Mouse (Mus musculus): Measurements from ENCODE around the gene Map3k5. TPM values are rescaled to one million over a fixed set of nuclear protein-coding genes. Genes with fewer than 3 reads are reported as not detected.

Gene Map3k5
- total and polyA plus RNA-seq, 3 experiments, result 2.8 to 36.9 (median 19.9) TPM

DNA sequence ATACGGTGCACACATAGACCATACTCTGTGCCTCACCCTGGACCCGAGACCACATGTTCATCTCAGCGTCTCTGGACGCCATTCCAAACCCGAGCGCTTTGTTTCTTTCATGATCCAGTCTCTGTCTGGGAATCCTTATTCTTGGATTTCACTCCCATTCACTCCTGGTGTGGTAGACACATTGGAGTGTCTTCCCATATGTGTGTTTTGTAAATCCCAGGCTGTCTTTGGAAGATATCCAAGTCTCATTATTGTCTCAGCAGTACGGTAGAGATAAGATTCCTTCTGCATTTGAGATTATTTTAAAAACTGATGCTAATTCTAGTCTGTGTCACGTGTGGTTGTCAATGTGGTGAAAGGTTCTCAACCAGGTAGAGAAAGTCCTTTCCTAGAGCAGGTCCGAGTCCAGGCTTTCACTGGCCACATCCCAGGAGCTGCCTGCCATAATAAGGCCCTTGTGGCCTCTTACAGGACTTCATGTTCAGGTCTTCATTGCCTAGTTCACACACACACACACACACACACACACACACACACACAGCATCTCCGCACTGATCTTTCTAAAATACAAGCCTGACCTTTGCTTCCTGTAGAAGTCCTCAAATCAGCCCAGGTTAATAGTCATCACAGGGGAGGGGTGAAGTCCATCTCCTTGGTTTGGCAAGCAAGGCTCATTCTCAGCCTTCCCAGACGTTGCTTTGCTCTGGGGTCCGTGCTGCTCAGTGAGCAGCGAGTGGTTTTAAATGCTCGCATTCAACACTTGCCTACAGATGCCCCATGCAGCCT, 122.8 kb downstream of the Map3k5 start:
- DNase-seq, result no peak

DNA sequence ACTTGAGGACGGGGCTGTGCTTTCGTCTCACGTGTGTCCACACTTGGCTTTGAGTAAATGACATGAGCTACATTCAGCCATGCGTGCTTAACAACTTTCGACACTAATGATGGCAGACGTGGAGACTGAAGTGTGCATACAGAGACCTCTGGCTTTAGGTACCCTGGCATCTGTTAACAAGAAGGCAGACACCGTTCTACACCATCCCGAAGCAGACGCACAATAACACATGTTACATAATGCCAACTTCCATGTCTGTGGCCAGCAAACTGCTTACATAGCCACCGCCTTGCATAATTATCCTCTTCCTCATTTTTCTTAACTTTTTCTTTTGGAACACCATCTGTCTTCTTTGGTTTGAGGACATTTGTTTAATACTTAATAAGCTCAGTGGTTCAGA, 123.8 kb downstream of the Map3k5 start:
- no peak for DNase-seq

- no peak for DNase-seq
Measured at GRCm38 (mm10) chr10:20058841-20059240, 124.6 kb downstream of the Map3k5 start.

- no peak for DNase-seq
Measured at GRCm38 (mm10) chr10:20060320-20060970, 126.2 kb downstream of the Map3k5 start.

GRCm38 (mm10) chr10:20064556-20065207, 130.4 kb downstream of the Map3k5 start:
- DNase-seq, result peak; percentile 79

DNA sequence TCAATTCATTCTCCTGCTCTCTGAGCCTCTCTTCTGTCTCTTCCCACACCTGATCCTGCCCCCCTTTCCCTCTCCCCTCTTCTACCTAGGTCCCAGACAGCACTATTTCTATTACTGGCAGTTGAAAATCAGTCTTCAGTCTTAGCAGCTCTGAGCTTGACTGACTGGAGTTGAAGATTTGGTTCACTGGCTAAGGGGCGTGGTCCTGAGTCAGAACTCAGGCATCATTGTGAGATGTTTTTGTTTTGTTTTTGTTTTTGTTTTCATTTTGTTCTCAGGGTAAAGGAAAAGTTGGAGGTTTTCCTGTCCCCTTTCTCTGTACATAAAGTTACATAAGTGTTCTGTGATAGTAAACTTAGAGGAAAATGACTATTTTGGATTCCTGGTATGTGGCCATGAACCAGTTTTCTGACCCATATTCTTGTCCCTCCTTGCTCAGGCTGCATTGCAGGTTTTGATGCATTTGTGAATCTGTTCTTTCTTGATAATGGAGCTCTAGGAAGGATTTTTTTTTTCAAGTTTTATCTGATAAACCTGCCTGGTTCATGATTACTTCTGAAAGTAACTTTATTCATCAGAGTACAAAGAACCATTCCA, 131.9 kb downstream of the Map3k5 start:
- no peak for DNase-seq

GRCm38 (mm10) chr10:20069771-20070460, 135.6 kb downstream of the Map3k5 start:
- DNase-seq, result no peak

DNA sequence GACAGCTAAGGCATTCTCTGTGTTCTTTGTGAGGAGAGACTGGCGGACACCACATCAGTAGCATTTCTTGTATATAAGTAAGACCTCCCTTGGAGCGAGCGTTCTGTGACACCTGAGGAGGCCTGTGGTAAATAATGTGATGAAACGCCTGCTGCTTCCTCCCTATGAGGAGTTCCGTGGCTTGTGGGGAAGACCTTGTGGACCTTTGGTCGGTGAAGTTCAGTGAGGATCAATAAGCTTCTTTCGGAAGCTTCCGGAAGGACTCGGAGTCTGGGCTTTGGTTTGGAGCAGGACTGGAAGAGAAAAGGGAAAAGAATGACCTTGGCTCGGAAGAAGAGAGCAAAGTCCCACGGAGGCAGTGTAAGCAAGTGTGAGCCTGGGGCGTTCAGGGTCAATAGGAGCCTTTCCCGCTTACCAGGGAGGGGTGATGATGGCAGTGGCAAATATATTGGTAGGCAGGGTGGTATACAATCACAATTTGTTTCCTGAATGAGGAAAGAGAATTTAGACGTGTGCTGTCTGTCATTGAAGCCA, 136.4 kb downstream of the Map3k5 start:
- no peak for DNase-seq

GRCm38 (mm10) chr10:20071716-20072115, 137.4 kb downstream of the Map3k5 start:
- no peak for DNase-seq

GRCm38 (mm10) chr10:20073236-20073893, 139.1 kb downstream of the Map3k5 start:
- peak; percentile 82 for DNase-seq

DNA sequence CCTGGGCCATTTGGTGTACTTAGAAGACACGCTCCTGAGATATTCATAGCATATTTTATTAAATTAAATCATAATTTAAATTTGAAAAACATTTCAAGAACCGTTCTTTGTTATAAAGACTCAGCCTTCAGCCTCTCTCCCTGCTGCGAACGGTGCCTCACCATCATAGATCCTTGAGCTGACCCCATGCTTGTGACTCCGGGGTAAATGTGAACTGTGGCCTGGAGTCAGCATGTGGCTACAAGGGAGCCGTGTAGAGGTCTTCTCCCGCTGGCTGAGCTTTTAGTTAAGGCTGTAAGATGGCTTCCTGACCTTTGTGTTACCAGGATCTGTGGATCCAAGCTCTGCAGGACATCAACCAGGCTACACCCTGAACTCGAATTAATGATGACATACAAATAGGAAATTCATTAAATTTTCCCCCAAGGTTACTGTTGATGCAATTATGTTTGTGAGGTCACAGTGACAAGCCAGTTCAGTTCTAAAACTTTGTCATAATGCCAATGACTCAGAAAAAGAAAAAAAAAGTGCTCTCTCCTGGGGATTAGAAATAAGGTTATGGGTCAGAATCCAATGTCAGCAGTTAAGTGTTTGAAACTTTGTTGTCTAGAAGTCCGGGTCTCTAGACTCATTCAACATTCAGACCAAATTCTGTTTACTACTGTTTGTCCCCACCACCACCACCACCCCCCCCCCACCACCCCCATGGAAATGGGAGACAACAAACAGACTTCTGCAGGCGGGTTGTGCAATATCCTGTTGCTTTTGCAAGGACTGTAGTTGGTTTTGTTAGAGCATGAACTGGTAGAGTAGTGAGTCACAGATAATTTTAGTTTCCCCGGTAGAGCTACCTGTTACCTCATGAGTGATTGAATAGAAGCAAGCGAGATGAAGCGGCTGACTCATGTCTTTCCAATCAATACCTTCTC, 142.5 kb downstream of the Map3k5 start:
- peak; percentile 70 for DNase-seq

- DNase-seq, result no peak
Measured at GRCm38 (mm10) chr10:20078350-20078749, 144.1 kb downstream of the Map3k5 start.

DNA sequence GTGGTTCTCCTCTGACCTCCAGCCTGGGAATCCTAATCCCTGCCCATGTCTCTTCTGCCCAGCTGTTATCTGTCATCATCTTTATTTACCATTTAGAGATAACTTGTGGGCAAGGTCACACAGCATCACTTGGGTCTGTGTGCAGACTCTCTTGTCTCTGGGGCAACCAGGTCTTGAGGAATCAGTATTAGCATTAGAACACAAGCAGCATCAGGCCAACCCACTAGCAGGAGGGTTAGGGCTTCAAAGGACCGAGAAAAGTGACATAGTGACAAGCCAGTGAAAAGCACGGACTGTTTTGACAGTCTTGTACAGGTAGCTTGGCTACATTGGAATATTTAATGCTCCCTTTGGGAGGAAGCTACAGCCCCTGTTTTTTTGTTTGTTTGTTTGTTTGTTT, 153.6 kb downstream of the Map3k5 start:
- DNase-seq, result no peak

GRCm38 (mm10) chr10:20089026-20089425, 154.8 kb downstream of the Map3k5 start:
- DNase-seq, result no peak

DNA sequence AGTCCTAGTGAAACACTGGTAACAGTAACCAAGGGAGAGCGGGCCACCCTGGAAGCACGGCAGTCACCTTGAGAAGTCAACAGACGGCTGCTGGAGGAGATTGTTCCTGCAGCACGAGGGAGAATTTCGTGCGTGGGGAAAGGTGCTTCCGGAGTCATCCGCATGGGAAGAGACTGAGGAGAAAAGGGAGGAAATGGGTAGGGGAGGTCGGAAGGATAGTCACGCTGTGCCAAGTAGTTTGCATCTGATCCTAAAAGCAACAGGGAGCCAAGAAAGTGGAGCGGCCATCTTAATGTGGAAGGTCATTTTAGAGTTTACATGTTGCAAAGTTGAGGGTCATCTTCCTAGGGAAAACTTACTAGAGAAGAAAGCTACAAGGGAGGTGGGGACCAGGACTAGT, 155.9 kb downstream of the Map3k5 start:
- DNase-seq, result no peak

DNA sequence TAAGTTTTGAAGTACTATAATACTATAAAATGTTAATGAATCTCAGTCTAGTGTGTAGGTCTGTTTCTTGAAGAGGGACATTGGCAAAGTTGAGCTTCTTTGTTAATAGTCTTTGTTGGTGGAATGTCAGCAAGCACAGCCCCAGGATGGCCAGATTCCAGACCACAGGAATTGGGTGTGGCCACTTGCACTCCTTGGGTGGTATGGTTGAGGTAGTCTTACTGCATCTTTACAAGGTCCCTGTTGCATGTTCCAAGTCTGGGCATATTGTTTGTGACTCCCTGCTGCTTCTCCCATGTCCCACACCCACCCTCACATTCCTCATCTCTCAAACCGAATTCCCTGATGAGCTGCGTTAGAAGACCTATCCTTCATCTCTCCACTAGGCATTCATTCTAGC, 157.1 kb downstream of the Map3k5 start:
- no peak for DNase-seq

DNA sequence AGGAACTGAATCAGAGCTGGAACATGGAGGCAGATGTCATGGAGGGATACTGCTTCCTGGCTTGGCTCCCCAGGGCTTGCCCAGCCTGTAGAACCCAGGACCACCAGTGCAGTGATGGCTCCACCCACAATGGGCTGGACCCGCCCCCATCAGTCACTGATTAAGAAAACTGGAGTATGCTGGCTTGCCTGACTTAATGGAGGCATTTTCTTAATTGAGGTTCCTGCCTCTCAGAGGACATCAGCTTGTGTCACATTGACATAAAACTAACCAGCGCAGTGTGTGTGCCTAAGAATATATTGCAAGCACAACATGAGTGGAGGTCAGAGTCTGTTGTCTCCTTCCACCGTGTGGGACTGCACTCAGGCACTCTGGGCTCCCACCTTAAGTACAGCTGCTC, 158.1 kb downstream of the Map3k5 start:
- no peak for DNase-seq

DNA sequence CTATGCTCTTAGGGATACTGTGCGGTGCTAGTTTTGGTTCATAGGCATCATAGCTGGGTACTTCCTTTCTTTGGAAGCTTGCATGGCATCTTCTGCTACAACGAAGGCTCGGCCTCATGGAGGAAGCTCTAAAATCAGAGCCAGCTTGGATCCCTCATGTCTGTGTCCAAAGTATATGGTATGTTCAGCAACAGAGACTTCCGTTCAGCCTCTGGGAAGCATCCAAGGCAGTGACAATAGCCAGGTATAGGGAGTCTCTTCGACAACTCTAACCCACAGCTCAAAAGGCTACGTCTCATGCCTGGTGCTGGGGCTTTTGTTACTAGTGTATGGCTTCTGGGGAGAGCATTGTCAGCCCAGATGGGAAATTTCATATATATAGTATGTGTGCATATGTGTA, 167.2 kb downstream of the Map3k5 start:
- DNase-seq, result no peak

- DNase-seq, result peak; percentile 89
Measured at GRCm38 (mm10) chr10:20104271-20104931, 170.1 kb downstream of the Map3k5 start.

GRCm38 (mm10) chr10:20105575-20105974, 171.3 kb downstream of the Map3k5 start:
- no peak for DNase-seq

Data from adrenal gland, adult 2 months (tissue).